Mouse (Mus musculus): ENCODE measurements around the gene Acta2.

The Acta2 gene

DNA sequence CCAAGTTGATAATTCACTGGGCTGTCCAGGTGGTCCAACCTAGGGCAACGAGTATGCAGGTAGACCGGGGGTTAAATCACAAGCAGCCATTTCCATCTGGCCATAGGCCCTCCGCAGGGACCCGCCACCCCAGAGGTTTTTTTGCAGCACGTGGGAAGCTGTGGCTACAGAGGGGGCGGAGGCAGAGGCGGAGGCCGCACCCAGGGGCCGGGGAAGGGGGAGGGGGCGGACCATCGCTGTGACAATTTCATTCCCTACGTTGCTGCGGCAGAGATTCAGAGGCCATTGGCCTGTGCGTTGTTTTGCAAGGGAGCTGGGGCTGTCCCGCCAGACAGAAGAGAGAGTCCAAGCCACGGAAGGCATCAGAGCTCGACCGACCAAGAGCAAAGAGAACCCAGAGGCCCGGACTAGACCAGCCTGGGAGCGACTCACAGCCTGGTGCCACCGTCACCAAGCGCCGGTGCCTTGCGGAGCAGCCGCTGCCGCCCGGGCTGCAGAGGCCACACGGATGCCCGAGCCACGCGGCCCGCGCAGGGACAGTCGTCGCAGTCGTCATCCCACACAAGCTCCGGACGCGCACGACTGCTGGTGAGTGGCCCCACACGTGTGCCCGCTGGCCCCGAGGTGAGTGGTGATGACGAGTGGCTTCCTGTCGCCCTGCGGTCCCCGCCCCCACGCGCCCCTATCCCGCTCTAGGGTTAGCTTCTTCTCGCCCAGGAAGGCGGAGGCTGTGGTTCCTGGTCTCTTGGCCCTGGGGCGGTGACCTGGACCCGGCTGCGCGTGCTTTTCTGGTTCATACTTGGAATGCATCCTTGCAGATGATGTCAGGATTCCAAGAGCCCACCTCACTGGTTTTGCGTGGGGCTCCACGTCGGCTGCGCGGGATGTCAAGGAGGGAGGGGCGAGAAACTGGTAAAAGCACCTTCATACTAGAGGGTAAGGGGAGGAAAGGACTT lies 63.1 kb downstream of the Acta2 start, which contains the start of gene Stambpl1:
Gene Stambpl1 (plus strand): TSS at position 222 of the 956 bp plus-strand sequence.
- peak; percentile 83 to 85 for DNase-seq (ENCODE audit: low spot score in 2 of 2)

DNA sequence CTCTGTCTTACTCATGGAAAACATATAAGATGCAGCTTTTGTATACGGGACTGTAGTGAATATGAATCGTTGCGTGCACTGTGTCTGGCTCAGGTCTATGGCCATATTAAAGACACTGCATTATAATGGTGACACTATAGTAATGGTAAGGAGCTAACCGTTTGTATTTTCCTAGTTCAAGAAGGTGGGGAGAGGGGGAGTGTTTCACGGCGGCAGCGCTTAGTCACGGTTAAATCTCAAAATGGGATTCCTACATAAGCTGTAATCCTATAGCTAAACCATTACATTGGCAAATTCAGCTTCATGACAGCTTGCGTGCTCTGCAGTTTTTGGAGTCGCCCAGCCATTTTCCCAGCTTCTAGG lies 63.8 kb downstream of the Acta2 start:
- DNase-seq (ENCODE audit: low spot score in 2 of 2): no peak

Measured in thymus, postnatal 10 days (tissue).